Mouse (Mus musculus): ENCODE results near the gene Jak1.

DNA sequence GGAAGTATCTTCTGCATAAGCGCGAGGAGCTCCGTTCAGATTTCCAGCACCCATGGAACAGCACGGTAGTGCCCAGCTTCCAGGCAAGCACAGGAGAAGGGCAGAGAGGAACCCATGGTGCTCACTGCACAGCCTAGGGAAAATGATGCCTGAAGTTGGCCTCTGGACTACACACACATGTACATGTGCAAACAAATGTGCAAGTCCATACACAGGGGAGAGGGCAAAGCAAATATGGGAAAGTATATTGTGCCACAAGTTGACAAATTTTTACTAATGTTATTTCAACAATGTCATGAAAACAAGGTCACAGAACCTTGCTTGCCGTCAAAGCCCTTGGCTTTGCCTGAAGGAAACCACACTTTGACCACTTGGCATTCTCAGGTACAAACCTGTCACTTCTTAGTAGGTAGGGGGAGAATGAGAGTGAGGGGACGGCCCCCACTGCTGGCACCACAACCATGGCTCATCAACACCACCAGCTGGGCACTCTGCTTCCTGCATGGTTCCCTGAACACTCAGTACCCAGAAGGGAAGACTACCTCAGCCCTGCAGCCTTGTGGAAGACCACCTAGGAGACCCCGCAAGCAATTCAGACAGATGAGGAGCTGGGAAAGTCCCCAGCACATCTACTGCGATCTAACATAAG, 65.5 kb downstream of the Jak1 start:
- TF ChIP-seq CTCF (IDR thresholded peaks at IDR 0.05; ENCODE audit: low read depth) (no peak), EP300 (IDR thresholded peaks at IDR 0.05; ENCODE audit: low read depth) (no peak)
